Mouse (Mus musculus) forebrain, postnatal 0 days (tissue): ENCODE measurements at regions not wholly inside any gene's neighbourhood (a gene's known extent, or its start where the extent isn't known, plus 50 kb on each side); places are given as distances from the start of the nearest gene placed in this dataset.

Experiments used
- ATAC-seq: fragments of 200-750 bp; cut with Nextera tagmentation; 2 replicates; pipeline ENCODE4 v1.8.0; 2017; ENCODE audit warnings: mild to moderate bottlenecking, moderate library complexity
- DNase-seq: peaks from one replicate; pipeline ENCODE4 v3.0.0-alpha.2; 2015
- H3K27ac ChIP-seq: fragments of 300-500 bp; sonication (generic); 2 replicates; pipeline ENCODE4 v1.5.1; 2014; ENCODE audit warnings: low read depth, mild to moderate bottlenecking, antibody characterized with exemption, low read length, moderate library complexity, mixed read lengths
- H3K27me3 ChIP-seq: fragments of 300-500 bp; sonication (generic); 2 replicates; pipeline ENCODE4 v1.6.1; 2014; ENCODE audit warnings: mild to moderate bottlenecking, low read length, mixed read lengths; ENCODE audit not compliant: insufficient read depth
- H3K36me3 ChIP-seq: fragments of 300-500 bp; sonication (generic); 2 replicates; pipeline ENCODE4 v1.6.1; 2014; ENCODE audit warnings: mild to moderate bottlenecking, moderate library complexity; ENCODE audit not compliant: insufficient read depth
- H3K4me1 ChIP-seq: fragments of 300-500 bp; sonication (generic); 2 replicates; pipeline ENCODE4 v1.6.1; 2014; ENCODE audit warnings: antibody characterized with exemption; ENCODE audit not compliant: insufficient read depth
- H3K4me2 ChIP-seq: fragments of 300-500 bp; sonication (generic); 2 replicates; pipeline ENCODE4 v1.6.1; 2014; ENCODE audit warnings: low read depth, mild to moderate bottlenecking, moderate library complexity
- H3K4me3 ChIP-seq: fragments of 300-500 bp; sonication (generic); 2 replicates; pipeline ENCODE4 v1.5.1; 2014; ENCODE audit warnings: low read depth, low read length, mixed read lengths
- H3K9ac ChIP-seq: fragments of 300-500 bp; sonication (generic); 2 replicates; pipeline ENCODE4 v1.6.1; 2014; ENCODE audit warnings: mild to moderate bottlenecking
- H3K9me3 ChIP-seq: fragments of 300-500 bp; sonication (generic); 2 replicates; pipeline ENCODE4 v1.6.1; 2016; ENCODE audit warnings: low read length
- CTCF ChIP-seq: sonication (generic); IDR thresholded peaks from 2 replicates; pipeline ENCODE4 v1.5.1; 2016; ENCODE audit warnings: antibody characterized with exemption, control low read depth, low read depth
- WGBS: fragments of 180-500 bp; shearing (Covaris S2); extraction: QIAGEN DNeasy Blood & Tissue Kit; methylation state at CpG from one replicate; pipeline ENCODE4 v1.1.7; 2014; 5-methylcytosine and 5-hydroxymethylcytosine counted together

DNA sequence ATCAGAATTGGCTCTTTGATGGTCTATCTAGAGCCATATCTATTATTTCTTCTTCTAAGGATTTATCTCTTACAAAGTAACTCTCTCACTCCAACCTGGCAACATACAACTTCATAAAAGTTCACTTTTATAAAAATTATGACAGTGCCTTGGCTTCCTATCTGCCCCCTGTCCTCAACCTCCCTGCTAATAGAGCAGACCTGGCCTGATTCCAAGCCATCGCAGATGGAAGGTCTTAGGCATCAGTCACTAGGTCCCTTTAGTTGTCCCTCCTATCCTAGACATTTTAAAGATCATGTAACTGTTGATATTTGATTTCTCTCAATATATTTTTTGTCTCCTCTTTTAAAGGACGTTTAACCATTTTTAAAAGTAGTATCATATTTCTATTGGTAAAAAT, 1974.3 kb upstream of the Slc39a10 start:
- ATAC-seq (no peak), DNase-seq (no peak)
- H3K9me3 ChIP-seq = no peaks in the 10 kb centered on the region
- 84% methylated on average over 2 of the region's 2 CpGs for WGBS
- no peaks in the 10 kb centered on the region for H3K4me1 ChIP-seq
- no peak overlapping the region for H3K4me3 ChIP-seq
- H3K27me3 ChIP-seq = no peaks in the 10 kb centered on the region
- no peaks in the 10 kb centered on the region for H3K36me3 ChIP-seq
- no peak overlapping the region for H3K27ac ChIP-seq
- no peak overlapping the region for H3K4me2 ChIP-seq
- H3K9ac ChIP-seq = no peak overlapping the region
- no peak for TF ChIP-seq CTCF

- Histone ChIP-seq H3K27ac (no peak overlapping the region), H3K4me1 (no peaks in the 10 kb centered on the region), H3K4me2 (no peak overlapping the region), H3K9me3 (no peaks in the 10 kb centered on the region), H3K9ac (no peak overlapping the region), H3K27me3 (no peaks in the 10 kb centered on the region), H3K4me3 (no peak overlapping the region), H3K36me3 (no peaks in the 10 kb centered on the region)
- WGBS = 54% methylated on average over 1 of the region's 1 CpGs
- DNase-seq = peak; percentile 24
- no peak for TF ChIP-seq CTCF
- no peak for ATAC-seq
Measured at GRCm38 (mm10) chr1:48881373-48881772, 1988.7 kb upstream of the Slc39a10 start.

DNA sequence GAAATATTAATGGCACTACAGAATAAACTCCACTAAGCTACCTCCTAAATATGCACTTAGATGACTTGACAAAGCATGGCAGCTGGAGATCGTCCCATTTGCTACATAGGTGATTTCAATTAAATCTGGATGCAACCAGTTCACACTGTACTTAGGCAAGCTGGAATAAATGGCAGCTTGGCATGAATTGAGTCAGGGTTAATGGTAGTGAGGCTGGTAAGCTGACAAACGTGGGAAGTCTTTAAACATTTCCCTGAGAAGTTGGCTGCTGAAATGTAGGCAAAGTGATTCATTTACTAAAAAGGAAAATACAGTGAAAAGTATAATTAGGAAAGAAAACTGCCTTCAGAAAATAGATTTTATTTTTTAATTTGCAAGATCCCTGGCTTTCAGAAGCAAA, 2000.9 kb upstream of the Slc39a10 start:
- H3K27ac ChIP-seq = no peak overlapping the region
- peak; percentile 21 for DNase-seq
- H3K4me2 ChIP-seq = no peak overlapping the region
- no peak for TF ChIP-seq CTCF
- no peaks in the 10 kb centered on the region for H3K27me3 ChIP-seq
- no peaks in the 10 kb centered on the region for H3K9me3 ChIP-seq
- 46% methylated on average over 2 of the region's 2 CpGs for WGBS
- peak; percentile 36; the same call in 1 of the 2 replicates for ATAC-seq
- H3K9ac ChIP-seq = no peak overlapping the region
- no peak overlapping the region for H3K4me3 ChIP-seq
- no peaks in the 10 kb centered on the region for H3K36me3 ChIP-seq
- no peaks in the 10 kb centered on the region for H3K4me1 ChIP-seq

DNA sequence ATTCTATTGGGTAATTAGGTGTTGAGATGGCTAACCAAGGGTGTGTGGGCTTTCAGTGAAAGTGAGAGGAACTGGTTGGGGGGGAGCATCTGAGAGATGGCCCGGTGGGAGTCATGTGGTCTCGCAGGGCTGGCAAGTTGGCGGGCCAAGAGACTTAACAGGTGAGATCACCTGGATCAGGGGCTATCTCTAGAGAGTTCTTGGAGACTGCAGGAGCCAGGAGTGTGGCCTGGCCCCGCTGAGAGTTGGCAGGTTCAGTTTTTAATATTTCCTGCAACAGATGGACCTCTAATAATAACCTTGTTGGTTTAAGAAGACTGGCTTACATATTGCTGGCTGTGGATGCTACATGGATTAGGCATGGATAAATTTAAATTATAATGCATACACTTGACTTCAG, 1984.0 kb upstream of the Tmeff2 start:
- Histone ChIP-seq H3K9me3 (no peaks in the 10 kb centered on the region), H3K4me2 (no peak overlapping the region), H3K27ac (no peak overlapping the region), H3K4me3 (no peak overlapping the region), H3K27me3 (no peaks in the 10 kb centered on the region), H3K36me3 (no peaks in the 10 kb centered on the region), H3K4me1 (no peaks in the 10 kb centered on the region), H3K9ac (no peak overlapping the region)
- WGBS = 90% methylated on average over 4 of the region's 4 CpGs
- TF ChIP-seq CTCF = no peak
- no peak for DNase-seq
- ATAC-seq = no peak

DNA sequence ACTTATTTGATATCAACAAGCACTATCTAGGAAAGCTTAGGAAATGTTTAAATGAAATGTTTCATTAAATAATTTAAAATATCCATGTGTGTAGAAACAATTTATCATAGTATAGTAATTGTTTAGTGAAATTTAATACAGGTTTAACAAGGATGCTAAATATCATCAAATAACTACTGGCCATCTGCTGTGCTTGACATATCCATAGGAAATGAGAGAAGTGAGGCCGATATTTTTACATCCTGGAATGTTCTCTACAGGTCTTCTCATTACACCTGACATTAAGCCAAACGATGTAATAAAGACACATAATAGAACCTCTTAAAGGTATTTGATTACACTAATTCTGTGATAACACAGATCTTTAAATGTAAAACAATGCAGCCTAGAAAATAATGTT, 1957.3 kb upstream of the Tmeff2 start:
- 78% methylated on average over 2 of the region's 2 CpGs for WGBS
- H3K4me1 ChIP-seq = no peaks in the 10 kb centered on the region
- H3K36me3 ChIP-seq = no peaks in the 10 kb centered on the region
- no peak for TF ChIP-seq CTCF
- no peak overlapping the region for H3K27ac ChIP-seq
- H3K9ac ChIP-seq = no peak overlapping the region
- H3K4me2 ChIP-seq = no peak overlapping the region
- no peaks in the 10 kb centered on the region for H3K27me3 ChIP-seq
- no peak for DNase-seq
- no peak overlapping the region for H3K4me3 ChIP-seq
- no peak for ATAC-seq
- H3K9me3 ChIP-seq = no peaks in the 10 kb centered on the region

GRCm38 (mm10) chr1:48943826-48944225, 1956.6 kb upstream of the Tmeff2 start:
- no peak overlapping the region for H3K27ac ChIP-seq
- H3K4me3 ChIP-seq = no peak overlapping the region
- H3K9me3 ChIP-seq = no peaks in the 10 kb centered on the region
- ATAC-seq (peak; percentile 3; the same call in 1 of the 2 replicates), DNase-seq (peak; percentile 1)
- TF ChIP-seq CTCF = no peak
- H3K9ac ChIP-seq = no peak overlapping the region
- H3K36me3 ChIP-seq = no peaks in the 10 kb centered on the region
- no peaks in the 10 kb centered on the region for H3K27me3 ChIP-seq
- no peaks in the 10 kb centered on the region for H3K4me1 ChIP-seq
- WGBS = 79% methylated on average over 2 of the region's 2 CpGs
- no peak overlapping the region for H3K4me2 ChIP-seq
